Mouse (Mus musculus) forebrain, embryonic 12.5 days (tissue): ENCODE measurements around the gene Ccdc150. TPM values are rescaled to one million over a fixed set of nuclear protein-coding genes. Genes with fewer than 3 reads are reported as not detected.
A peak's percentile ranks its signal among the peaks of the same experiment; 100 is the strongest.

Experiments used
- ATAC-seq: fragments of 200-750 bp; cut with Nextera tagmentation; 2 replicates; pipeline ENCODE4 v1.8.0; 2017; ENCODE audit warnings: moderate TSS enrichment; ENCODE audit not compliant: low FRiP score
- H3K27ac ChIP-seq: fragments of 300-500 bp; sonication (generic); 2 replicates; pipeline ENCODE4 v1.5.1; 2016; ENCODE audit warnings: mild to moderate bottlenecking
- H3K27me3 ChIP-seq: fragments of 300-500 bp; sonication (generic); 2 replicates; pipeline ENCODE4 v1.6.1; 2016; ENCODE audit warnings: mild to moderate bottlenecking
- H3K36me3 ChIP-seq: fragments of 300-500 bp; sonication (generic); replicated peaks from 2 replicates; pipeline ENCODE4 v1.6.1; 2016; ENCODE audit warnings: mild to moderate bottlenecking
- H3K4me1 ChIP-seq: fragments of 300-500 bp; sonication (generic); 2 replicates; pipeline ENCODE4 v1.6.1; 2016
- H3K4me2 ChIP-seq: fragments of 300-500 bp; sonication (generic); 2 replicates; pipeline ENCODE4 v1.6.1; 2016; ENCODE audit warnings: mild to moderate bottlenecking, moderate library complexity
- H3K4me3 ChIP-seq: fragments of 300-500 bp; sonication (generic); replicated peaks from 2 replicates; pipeline ENCODE4 v1.5.1; 2016; ENCODE audit warnings: mild to moderate bottlenecking
- H3K9ac ChIP-seq: fragments of 300-500 bp; sonication (generic); 2 replicates; pipeline ENCODE4 v1.6.1; 2016; ENCODE audit warnings: mild to moderate bottlenecking
- H3K9me3 ChIP-seq: fragments of 300-500 bp; sonication (generic); 2 replicates; pipeline ENCODE4 v1.6.1; 2016
- WGBS: fragments of 180-500 bp; shearing (Covaris S2); methylation state at CpG from one replicate; pipeline ENCODE4 v1.1.7; 2016; 5-methylcytosine and 5-hydroxymethylcytosine counted together
- polyA plus RNA-seq: library from polyadenylated mRNA; unstranded; fragments of >200 nt; fragmentation: Nextera tagmentation; extraction: Ambion mirVana; gene quantifications from 2 replicates; pipeline ENCODE4 v1.2.1, GENCODE M21; 2016

Gene Ccdc150
- 0.36 and 0.49 TPM in 2 replicates for polyA plus RNA-seq

GRCm38 (mm10) chr1:54250158-54250866 is at the start of gene Ccdc150:
Gene Ccdc150, plus strand, starts transcription at chr1:54250683.
- peak within 1 kb of the TSS; percentile 56 for H3K9ac ChIP-seq
- 19% methylated on average over 33 of the region's 33 CpGs for WGBS
- no peaks in the 10 kb centered on the region for H3K9me3 ChIP-seq
- ATAC-seq, result peak; percentile 100
- H3K4me3 ChIP-seq, result peak within 1 kb of the TSS; percentile 52
- H3K4me1 ChIP-seq, result peaks cover 7% of the 10 kb centered on the region
- peak within 1 kb of the TSS; percentile 64 for H3K4me2 ChIP-seq
- H3K27me3 ChIP-seq, result no peaks in the 10 kb centered on the region
- peak within 1 kb of the TSS; percentile 54; the same call in 1 of the 2 replicates for H3K27ac ChIP-seq
- no peaks in the 10 kb centered on the region for H3K36me3 ChIP-seq

- Histone ChIP-seq H3K27me3 (no peaks in the 10 kb centered on the region), H3K4me3 (no peak overlapping the region), H3K9ac (no peak overlapping the region), H3K27ac (no peak overlapping the region), H3K9me3 (no peaks in the 10 kb centered on the region), H3K4me1 (no peaks in the 10 kb centered on the region), H3K4me2 (no peak overlapping the region), H3K36me3 (no peaks in the 10 kb centered on the region)
- WGBS, result 95% methylated on average over 3 of the region's 3 CpGs
- no peak for ATAC-seq
These were observed 30.2 kb upstream of the Ccdc150 start for GRCm38 (mm10) chr1:54220273-54220672.

- Histone ChIP-seq H3K4me2 (no peak overlapping the region), H3K27ac (no peak overlapping the region), H3K27me3 (no peaks in the 10 kb centered on the region), H3K9ac (no peak overlapping the region), H3K9me3 (no peaks in the 10 kb centered on the region), H3K4me1 (no peaks in the 10 kb centered on the region), H3K4me3 (no peak overlapping the region), H3K36me3 (no peaks in the 10 kb centered on the region)
- ATAC-seq, result no peak
- 95% methylated on average over 4 of the region's 4 CpGs for WGBS
These were observed 7.8 kb upstream of the Ccdc150 start for GRCm38 (mm10) chr1:54242722-54243121.

GRCm38 (mm10) chr1:54275552-54275951 is 25.1 kb downstream of the Ccdc150 start:
- no peaks in the 10 kb centered on the region for H3K27me3 ChIP-seq
- no peak overlapping the region for H3K4me2 ChIP-seq
- no peaks in the 10 kb centered on the region for H3K9me3 ChIP-seq
- 56% methylated on average over 3 of the region's 3 CpGs for WGBS
- H3K4me3 ChIP-seq, result no peak overlapping the region
- H3K9ac ChIP-seq, result no peak overlapping the region
- H3K27ac ChIP-seq, result no peak overlapping the region
- H3K36me3 ChIP-seq, result no peaks in the 10 kb centered on the region
- ATAC-seq, result no peak
- no peaks in the 10 kb centered on the region for H3K4me1 ChIP-seq

GRCm38 (mm10) chr1:54279628-54280027 is 29.1 kb downstream of the Ccdc150 start:
- WGBS, result 100% methylated on average over 1 of the region's 1 CpGs
- ATAC-seq, result no peak
- Histone ChIP-seq H3K36me3 (no peaks in the 10 kb centered on the region), H3K4me2 (no peak overlapping the region), H3K9me3 (no peaks in the 10 kb centered on the region), H3K27me3 (no peaks in the 10 kb centered on the region), H3K9ac (no peak overlapping the region), H3K4me1 (no peaks in the 10 kb centered on the region), H3K4me3 (no peak overlapping the region), H3K27ac (no peak overlapping the region)

GRCm38 (mm10) chr1:54280651-54281050 is 30.2 kb downstream of the Ccdc150 start:
- no peaks in the 10 kb centered on the region for H3K36me3 ChIP-seq
- no peaks in the 10 kb centered on the region for H3K4me1 ChIP-seq
- H3K27me3 ChIP-seq, result no peaks in the 10 kb centered on the region
- WGBS, result 90% methylated on average over 3 of the region's 3 CpGs
- H3K27ac ChIP-seq, result no peak overlapping the region
- H3K4me3 ChIP-seq, result no peak overlapping the region
- no peaks in the 10 kb centered on the region for H3K9me3 ChIP-seq
- ATAC-seq, result no peak
- no peak overlapping the region for H3K4me2 ChIP-seq
- H3K9ac ChIP-seq, result no peak overlapping the region

GRCm38 (mm10) chr1:54306404-54306803 is 55.9 kb downstream of the Ccdc150 start:
- H3K4me2 ChIP-seq, result no peak overlapping the region
- no peak overlapping the region for H3K27ac ChIP-seq
- no peaks in the 10 kb centered on the region for H3K9me3 ChIP-seq
- H3K36me3 ChIP-seq, result no peaks in the 10 kb centered on the region
- no peaks in the 10 kb centered on the region for H3K27me3 ChIP-seq
- H3K4me3 ChIP-seq, result no peak overlapping the region
- H3K9ac ChIP-seq, result no peak overlapping the region
- ATAC-seq, result no peak
- no peaks in the 10 kb centered on the region for H3K4me1 ChIP-seq
- WGBS, result 59% methylated on average over 2 of the region's 2 CpGs

- no peaks in the 10 kb centered on the region for H3K36me3 ChIP-seq
- no peaks in the 10 kb centered on the region for H3K27me3 ChIP-seq
- no peak overlapping the region for H3K27ac ChIP-seq
- H3K4me2 ChIP-seq, result no peak overlapping the region
- no peak overlapping the region for H3K9ac ChIP-seq
- no peak for ATAC-seq
- no peaks in the 10 kb centered on the region for H3K4me1 ChIP-seq
- WGBS, result 91% methylated on average over 2 of the region's 2 CpGs
- peaks cover 5% of the 10 kb centered on the region; the same call in 1 of the 2 replicates for H3K9me3 ChIP-seq
- no peak overlapping the region for H3K4me3 ChIP-seq
These were observed 76.2 kb downstream of the Ccdc150 start for GRCm38 (mm10) chr1:54326647-54327046.

- Histone ChIP-seq H3K9ac (no peak overlapping the region), H3K9me3 (peaks cover 5% of the 10 kb centered on the region; the same call in 1 of the 2 replicates), H3K27ac (no peak overlapping the region), H3K4me2 (no peak overlapping the region), H3K27me3 (no peaks in the 10 kb centered on the region), H3K4me3 (no peak overlapping the region), H3K4me1 (no peaks in the 10 kb centered on the region), H3K36me3 (no peaks in the 10 kb centered on the region)
- ATAC-seq, result no peak
- WGBS, result 91% methylated on average over 6 of the region's 6 CpGs
These were observed 77.5 kb downstream of the Ccdc150 start for GRCm38 (mm10) chr1:54327876-54328545.

GRCm38 (mm10) chr1:54332988-54333387 is 82.5 kb downstream of the Ccdc150 start:
- H3K4me1 ChIP-seq, result no peaks in the 10 kb centered on the region
- H3K36me3 ChIP-seq, result no peaks in the 10 kb centered on the region
- H3K9me3 ChIP-seq, result no peaks in the 10 kb centered on the region
- no peaks in the 10 kb centered on the region for H3K27me3 ChIP-seq
- ATAC-seq, result no peak
- H3K27ac ChIP-seq, result no peak overlapping the region
- H3K9ac ChIP-seq, result no peak overlapping the region
- WGBS, result 60% methylated on average over 4 of the region's 4 CpGs
- H3K4me2 ChIP-seq, result no peak overlapping the region
- no peak overlapping the region for H3K4me3 ChIP-seq

GRCm38 (mm10) chr1:54354786-54355185 is 104.3 kb downstream of the Ccdc150 start:
- no peak overlapping the region for H3K27ac ChIP-seq
- ATAC-seq, result no peak
- H3K4me1 ChIP-seq, result no peaks in the 10 kb centered on the region
- no peak overlapping the region for H3K9ac ChIP-seq
- H3K4me2 ChIP-seq, result no peak overlapping the region
- H3K4me3 ChIP-seq, result no peak overlapping the region
- 92% methylated on average over 4 of the region's 4 CpGs for WGBS
- H3K27me3 ChIP-seq, result no peaks in the 10 kb centered on the region
- H3K36me3 ChIP-seq, result no peaks in the 10 kb centered on the region
- H3K9me3 ChIP-seq, result no peaks in the 10 kb centered on the region

GRCm38 (mm10) chr1:54355485-54355884 is 105.0 kb downstream of the Ccdc150 start:
- ATAC-seq, result no peak
- WGBS, result 85% methylated on average over 5 of the region's 5 CpGs
- no peak overlapping the region for H3K9ac ChIP-seq
- no peaks in the 10 kb centered on the region for H3K9me3 ChIP-seq
- H3K4me1 ChIP-seq, result no peaks in the 10 kb centered on the region
- H3K36me3 ChIP-seq, result no peaks in the 10 kb centered on the region
- no peaks in the 10 kb centered on the region for H3K27me3 ChIP-seq
- no peak overlapping the region for H3K4me2 ChIP-seq
- H3K27ac ChIP-seq, result no peak overlapping the region
- H3K4me3 ChIP-seq, result no peak overlapping the region

GRCm38 (mm10) chr1:54356566-54356965 is 106.1 kb downstream of the Ccdc150 start:
- Histone ChIP-seq H3K9ac (no peak overlapping the region), H3K36me3 (no peaks in the 10 kb centered on the region), H3K27me3 (no peaks in the 10 kb centered on the region), H3K4me1 (no peaks in the 10 kb centered on the region), H3K4me3 (no peak overlapping the region), H3K9me3 (no peaks in the 10 kb centered on the region), H3K4me2 (no peak overlapping the region), H3K27ac (no peak overlapping the region)
- no peak for ATAC-seq
- WGBS, result 89% methylated on average over 6 of the region's 6 CpGs
